Mouse (Mus musculus) T-cell, adult 66 days (primary cell): ENCODE measurements around the gene Unc45b. TPM values are rescaled to one million over a fixed set of nuclear protein-coding genes. Genes with fewer than 3 reads are reported as not detected.

Experiments
- total RNA-seq, 2 experiments: library from RNA; stranded (reverse); gene quantifications; 3 replicates in 1 of 2; 4 replicates in 1 of 2; pipeline ENCODE4 v1.2.4; 2023

Unc45b gene
- not detected for total RNA-seq

GRCm38 (mm10) chr11:82910250-82910649 is at the start of gene Unc45b:
Unc45b (plus strand) TSS chr11:82910550.

DNA sequence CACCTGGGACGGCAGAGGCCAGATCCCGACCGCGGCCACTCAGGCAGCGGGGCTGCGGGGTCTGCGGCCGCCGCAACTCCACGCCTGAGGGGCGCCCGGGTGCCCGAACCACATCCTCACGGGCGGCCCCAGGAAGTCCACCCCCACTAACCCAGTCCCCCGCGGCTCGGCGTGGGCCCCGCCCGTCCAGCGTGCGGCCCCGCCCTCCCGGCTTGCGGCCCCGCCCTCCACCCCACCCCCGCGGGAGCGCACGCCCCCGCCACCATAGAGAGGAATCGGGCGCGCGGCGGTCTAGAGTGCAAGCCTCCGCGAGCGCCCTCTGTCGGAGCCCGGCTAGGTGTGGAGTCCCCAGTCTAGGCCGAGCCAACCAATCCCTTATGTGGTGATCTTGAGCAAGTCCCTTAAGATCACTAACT is 39.3 kb upstream of the Unc45b start, which contains the start of gene Rffl:
Rffl (minus strand) TSS at position 180 of the 416 bp plus-strand sequence.

GRCm38 (mm10) chr11:82890342-82890762 is 20.0 kb upstream of the Unc45b start, which contains the start of gene Rad51d:
Rad51d (minus strand) TSS chr11:82890614.

DNA sequence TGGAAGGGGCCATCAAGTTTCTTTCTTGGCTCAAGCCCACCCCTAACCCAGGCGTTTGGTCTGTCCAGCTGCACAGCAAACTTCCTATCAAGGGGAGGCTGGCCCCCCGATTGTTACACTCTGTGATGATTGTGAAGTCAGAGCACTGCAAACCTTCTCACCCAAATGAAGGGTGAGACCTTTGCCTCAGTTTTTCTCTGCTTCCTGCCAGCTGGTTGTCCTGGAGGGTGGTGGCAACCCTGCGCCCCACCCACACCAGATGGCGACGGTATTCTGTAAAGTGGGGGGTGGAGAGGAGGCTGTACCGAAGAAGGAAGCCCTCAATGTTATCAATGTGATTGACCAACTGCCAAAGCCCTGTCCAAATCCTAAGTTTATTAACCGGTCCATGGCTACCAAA is 18.4 kb upstream of the Unc45b start, which contains the start of gene Fndc8:
Fndc8 (plus strand) TSS at position 189 of the 400 bp plus-strand sequence.

DNA sequence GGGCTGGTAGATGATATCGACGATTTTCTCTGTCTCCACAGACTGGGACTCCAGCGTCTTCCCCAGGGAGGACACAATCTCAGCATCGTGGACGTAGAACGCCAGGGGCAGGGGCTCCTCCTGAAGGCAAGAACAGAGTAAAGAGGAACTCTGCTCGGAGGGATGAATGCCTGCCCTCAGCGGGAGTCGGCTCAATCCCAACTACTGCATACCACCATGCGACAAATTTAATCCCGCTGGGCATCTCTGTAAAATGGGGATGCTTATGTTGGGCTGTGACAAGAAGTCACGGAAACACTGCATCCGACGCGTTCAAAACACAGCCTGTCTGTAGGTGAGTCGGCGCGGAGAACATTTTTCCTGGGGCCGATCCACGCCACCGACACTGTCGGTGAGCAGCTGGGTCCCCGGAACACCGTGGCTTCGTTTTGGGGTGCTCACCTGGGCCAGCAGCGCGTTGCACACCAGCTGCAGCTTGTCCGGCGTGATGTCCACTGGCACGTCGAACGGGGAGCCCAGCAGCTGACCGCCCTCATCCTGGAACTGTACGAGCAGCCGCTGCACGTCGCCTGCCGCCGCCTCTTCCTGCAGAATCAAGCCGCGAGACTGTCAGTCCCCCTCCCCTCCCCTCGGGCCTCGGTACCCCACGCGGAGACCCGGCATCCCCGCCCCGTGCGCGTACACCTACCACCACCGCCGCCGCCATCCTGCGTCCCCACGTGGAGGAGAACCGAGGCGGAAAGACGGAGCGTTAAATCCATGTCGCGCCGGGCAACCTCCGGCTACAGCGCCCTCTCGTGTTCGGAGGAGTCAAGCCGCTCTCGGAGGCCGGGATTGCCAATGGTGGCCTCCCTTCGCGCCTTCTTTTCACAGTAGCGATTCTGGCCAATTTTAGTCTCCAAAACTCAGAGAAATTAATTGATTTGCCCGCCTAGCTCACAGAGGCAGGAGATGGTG is 2.4 kb upstream of the Unc45b start, which contains the start of gene Nle1:
Nle1 (minus strand) TSS at position 761 of the 957 bp plus-strand sequence.

DNA sequence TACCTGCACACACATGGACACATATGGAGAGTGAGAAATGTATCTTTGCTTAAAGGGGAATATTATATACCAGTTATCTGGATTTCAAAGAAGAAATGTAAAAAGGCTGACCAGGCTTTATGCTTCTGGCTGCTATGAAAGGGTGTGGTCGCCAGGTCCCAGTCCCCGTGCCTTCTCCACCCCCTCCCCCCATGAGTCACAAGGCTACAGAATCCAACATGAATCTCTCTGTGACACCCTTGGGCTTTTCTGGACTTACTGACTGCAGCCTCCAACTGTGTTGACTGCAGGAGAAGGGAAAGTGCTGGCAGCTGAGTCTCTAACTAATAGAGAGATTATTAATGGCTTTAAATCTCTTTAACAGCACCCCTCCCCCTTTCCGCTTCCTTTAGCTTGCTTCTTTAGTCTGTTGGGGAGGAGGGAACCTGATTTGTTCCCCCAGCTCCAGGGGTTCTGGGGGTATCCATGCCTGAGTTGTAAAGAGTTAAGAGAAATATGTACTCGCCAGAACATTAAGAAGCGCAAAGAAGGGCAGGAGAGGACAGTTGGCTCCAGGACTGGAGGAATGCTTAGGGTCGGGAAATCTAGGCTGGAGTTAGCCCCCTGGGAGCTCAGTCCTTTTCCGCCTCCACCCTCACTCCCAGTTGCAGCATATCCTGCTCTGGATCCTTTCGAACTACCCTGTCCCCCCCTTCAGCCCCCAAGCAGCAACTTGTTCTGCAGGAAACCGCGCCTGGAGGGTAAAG is 40.6 kb downstream of the Unc45b start, which contains the start of gene Slfn5:
Slfn5 (plus strand) TSS at position 614 of the 746 bp plus-strand sequence.

GRCm38 (mm10) chr11:82991469-82992166 is 81.3 kb downstream of the Unc45b start, which contains the start of gene Slfn9:
Slfn9 (minus strand) TSS chr11:82991830.

Other genes with a start within 250 kb of the Unc45b start
- under 1 TPM; 0.50 to 0.67 TPM for gene Cct6b, start 146.2 kb upstream of the Unc45b start, total RNA-seq
- gene Zfp830, start 146.2 kb upstream of the Unc45b start, total RNA-seq: 10 to 100 TPM; 42.7 to 45.4 TPM
- gene Lig3, start 129.4 kb upstream of the Unc45b start, total RNA-seq: 10 to 100 TPM; 40.2 to 40.4 TPM
- 10 to 100 TPM; 17.9 to 22.8 TPM for gene Rffl, start 39.3 kb upstream of the Unc45b start, total RNA-seq
- gene Rad51d, start 19.9 kb upstream of the Unc45b start, total RNA-seq: 10 to 100 TPM; 15.5 to 23.2 TPM
- gene Fndc8, start 18.4 kb upstream of the Unc45b start, total RNA-seq: not detected
- gene Nle1, start 2.1 kb upstream of the Unc45b start, total RNA-seq: 100 to 1,000 TPM in 1 of 2 experiments, 10 to 100 TPM in 1; 93.7 to 101 TPM
- gene Slfn5, start 40.8 kb downstream of the Unc45b start, total RNA-seq: 10 to 100 TPM; 58.9 to 70.8 TPM
- gene Slfn9, start 81.3 kb downstream of the Unc45b start, total RNA-seq: 10 to 100 TPM; 22.4 to 23.2 TPM
- 10 to 100 TPM; 55.0 to 55.9 TPM for gene Slfn8, start 110.3 kb downstream of the Unc45b start, total RNA-seq
- gene Slfn2, start 154.6 kb downstream of the Unc45b start, total RNA-seq: 100 to 1,000 TPM; 201 to 232 TPM
- 100 to 1,000 TPM; 134 to 172 TPM for gene Slfn1, start 206.3 kb downstream of the Unc45b start, total RNA-seq